Mouse (Mus musculus): ENCODE results near the gene Usp25. TPM values are rescaled to one million over a fixed set of nuclear protein-coding genes. Genes with fewer than 3 reads are reported as not detected.
A peak's percentile ranks its signal among the peaks of the same experiment; 100 is the strongest.

Gene Usp25
- polyA plus RNA-seq, 1 experiment from 2014 or later = 11.7 TPM

DNA sequence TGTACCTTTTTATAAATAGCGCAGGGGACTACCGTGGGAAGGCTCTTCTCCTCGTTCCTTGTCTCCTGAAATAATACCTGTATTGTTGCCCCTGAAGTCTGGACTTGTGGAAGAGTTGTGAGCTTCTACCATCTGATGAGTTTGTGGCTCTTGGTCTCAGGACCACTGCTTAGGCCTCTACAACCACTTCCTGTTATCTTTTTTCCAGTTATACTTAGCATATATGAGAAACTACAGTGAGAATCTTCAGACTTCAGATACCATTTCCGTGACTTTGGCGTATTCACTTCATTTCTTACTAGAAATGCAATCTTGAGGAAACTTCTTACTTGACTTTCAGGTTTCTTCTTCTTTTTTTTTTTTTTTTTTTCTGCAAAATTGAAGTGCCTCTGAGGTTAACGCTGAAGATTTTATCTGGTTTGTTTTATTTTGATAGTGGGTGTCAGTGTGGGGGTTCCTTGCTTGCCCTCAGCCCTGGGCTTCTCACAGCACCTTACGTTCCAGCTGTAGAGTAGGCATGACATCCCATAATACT, 81.6 kb downstream of the Usp25 start:
- Histone ChIP-seq H3K9me3 (replicated peaks) (no peaks in the 10 kb centered on the region), H3K4me1 (no peaks in the 10 kb centered on the region), H3K9ac (replicated peaks) (no peak overlapping the region), H3K27me3 (replicated peaks) (no peaks in the 10 kb centered on the region), H3K4me2 (no peak overlapping the region), H3K36me3 (no peaks in the 10 kb centered on the region), H3K4me3 (replicated peaks) (no peak overlapping the region), H3K27ac (replicated peaks) (no peak overlapping the region)
- ATAC-seq (ENCODE audit: low FRiP score) = no peak
- 92% methylated on average over 7 of the region's 7 CpGs for WGBS

DNA sequence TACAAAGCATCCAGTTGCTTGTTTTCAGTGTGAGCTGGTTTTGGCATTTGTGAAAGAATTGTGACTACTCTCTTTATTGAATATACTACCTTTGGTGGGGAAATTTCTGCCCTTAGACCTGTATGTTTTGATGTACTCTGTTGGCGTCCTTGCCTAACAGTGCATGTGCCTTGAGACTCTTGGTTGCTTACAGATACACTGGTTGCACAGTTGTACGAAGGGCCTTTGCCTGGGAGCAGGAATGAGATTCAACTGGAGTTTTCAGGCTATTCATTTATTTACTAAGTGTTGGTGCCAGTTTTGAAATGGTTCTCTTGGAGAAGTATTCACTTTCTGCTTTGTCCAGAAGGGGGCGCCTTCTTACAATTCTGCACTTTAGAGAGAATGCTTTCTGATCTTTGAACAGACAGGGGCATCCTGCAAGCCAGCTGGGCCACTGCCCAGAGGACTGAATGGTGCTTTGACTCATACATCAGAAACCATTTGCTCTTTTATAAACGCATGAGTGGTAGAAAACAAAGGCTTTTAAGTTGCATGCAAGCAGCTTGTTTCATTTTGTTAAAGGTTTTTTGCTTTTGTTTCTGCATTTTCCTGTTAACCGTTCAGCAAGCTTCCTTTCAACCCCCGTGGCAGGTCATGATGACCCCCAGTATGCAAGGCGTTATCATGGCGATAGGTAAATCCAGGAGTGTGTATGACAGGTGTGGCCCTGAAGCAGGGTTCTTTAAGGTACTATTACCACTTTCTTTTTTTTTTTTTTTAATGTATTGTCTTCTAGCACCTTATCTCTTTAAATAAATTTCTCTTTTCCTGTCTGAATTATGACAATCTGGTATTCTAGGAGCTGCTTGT, 85.7 kb downstream of the Usp25 start:
- Histone ChIP-seq H3K9me3 (replicated peaks) (no peaks in the 10 kb centered on the region), H3K36me3 (no peaks in the 10 kb centered on the region), H3K4me3 (replicated peaks) (no peak overlapping the region), H3K27me3 (replicated peaks) (no peaks in the 10 kb centered on the region), H3K4me2 (peak overlapping the region; percentile 11; the same call in 1 of the 2 replicates), H3K27ac (replicated peaks) (0 out of 2 replicates have a peak overlapping the region, but pooled peaks have one; percentile 4), H3K9ac (replicated peaks) (no peak overlapping the region), H3K4me1 (no peaks in the 10 kb centered on the region)
- ATAC-seq (ENCODE audit: low FRiP score) = peak; percentile 88; the same call in 1 of the 2 replicates
- WGBS = 37% methylated on average over 8 of the region's 8 CpGs

DNA sequence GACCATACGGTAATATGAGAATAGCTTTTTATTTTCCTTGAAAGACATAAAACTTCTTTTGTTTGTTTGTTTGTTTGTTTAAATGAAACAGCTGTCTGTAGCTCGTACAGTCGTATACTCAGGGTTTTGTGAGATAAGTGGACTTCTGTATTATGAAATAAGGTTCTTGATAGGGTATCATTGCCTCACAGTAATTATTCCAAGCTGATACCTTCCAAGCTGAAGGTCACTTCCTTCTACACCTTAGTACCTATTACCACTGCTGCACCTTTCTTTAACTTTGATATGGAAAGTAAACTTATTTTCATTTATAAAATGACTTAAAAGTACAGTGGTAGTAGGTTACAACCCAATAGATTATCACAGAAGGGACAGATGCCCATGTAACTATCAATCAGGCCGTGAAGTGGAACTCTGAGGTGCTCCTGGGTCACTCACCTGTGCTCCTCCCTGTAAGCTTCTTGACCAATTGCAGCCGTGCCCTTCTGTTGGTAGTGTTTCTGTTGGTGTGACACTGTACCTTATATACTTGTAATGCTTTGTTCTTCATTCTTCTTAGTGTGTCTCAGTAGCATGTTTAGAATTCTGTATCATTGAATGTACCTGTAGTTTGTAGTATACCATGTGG, 90.2 kb downstream of the Usp25 start:
- Histone ChIP-seq H3K36me3 (no peaks in the 10 kb centered on the region), H3K4me2 (no peak overlapping the region), H3K27me3 (replicated peaks) (no peaks in the 10 kb centered on the region), H3K9me3 (replicated peaks) (no peaks in the 10 kb centered on the region), H3K27ac (replicated peaks) (no peak overlapping the region), H3K9ac (replicated peaks) (no peak overlapping the region), H3K4me1 (no peaks in the 10 kb centered on the region), H3K4me3 (replicated peaks) (no peak overlapping the region)
- ATAC-seq (ENCODE audit: low FRiP score) = no peak
- WGBS = 91% methylated on average over 5 of the region's 5 CpGs

DNA sequence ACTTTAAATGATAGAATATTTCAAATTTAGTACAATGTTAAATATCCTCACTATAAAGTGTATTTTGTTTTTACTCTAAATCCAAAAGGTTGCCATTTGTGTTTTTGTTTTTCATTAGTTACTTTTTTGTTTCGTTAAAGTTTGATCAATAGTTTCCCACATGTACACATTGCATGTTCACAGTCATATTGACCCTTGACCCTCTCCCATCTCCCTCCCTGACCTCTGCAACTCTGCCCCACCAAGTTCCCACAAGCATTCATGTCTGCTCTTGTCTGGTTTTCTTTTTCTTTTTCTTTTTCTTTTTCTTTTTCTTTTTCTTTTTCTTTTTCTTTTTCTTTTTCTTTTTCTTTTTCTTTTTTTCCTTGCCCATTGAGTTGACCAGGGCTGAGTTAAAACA, 97.8 kb downstream of the Usp25 start:
- Histone ChIP-seq H3K36me3 (peaks cover 16% of the 10 kb centered on the region), H3K9me3 (replicated peaks) (no peaks in the 10 kb centered on the region), H3K4me2 (no peak overlapping the region), H3K9ac (replicated peaks) (no peak overlapping the region), H3K4me3 (replicated peaks) (no peak overlapping the region), H3K4me1 (no peaks in the 10 kb centered on the region), H3K27ac (replicated peaks) (no peak overlapping the region), H3K27me3 (replicated peaks) (no peaks in the 10 kb centered on the region)
- WGBS = 84% methylated on average over 1 of the region's 1 CpGs
- ATAC-seq (ENCODE audit: low FRiP score) = no peak

DNA sequence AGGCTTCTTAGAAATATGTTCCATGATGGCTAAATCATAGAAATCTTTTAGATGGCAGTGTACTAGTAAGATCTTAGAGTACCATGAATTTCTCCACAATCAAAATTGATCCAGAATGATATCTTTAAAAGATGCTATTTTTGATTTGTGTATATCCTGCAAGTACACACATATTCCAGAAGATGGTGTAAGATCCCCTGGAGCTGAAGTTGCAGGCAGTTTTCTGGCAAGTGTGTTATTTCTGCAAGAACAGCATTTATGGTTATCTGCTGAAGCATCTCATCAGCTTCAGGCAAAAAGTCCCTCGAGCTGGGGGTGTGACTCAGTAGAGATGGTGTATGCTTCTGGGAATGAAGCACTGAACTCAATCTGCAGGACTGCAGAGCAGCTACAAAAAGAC, 112.4 kb downstream of the Usp25 start:
- H3K27me3 ChIP-seq (replicated peaks) = no peaks in the 10 kb centered on the region
- WGBS = 52% methylated on average over 1 of the region's 1 CpGs

DNA sequence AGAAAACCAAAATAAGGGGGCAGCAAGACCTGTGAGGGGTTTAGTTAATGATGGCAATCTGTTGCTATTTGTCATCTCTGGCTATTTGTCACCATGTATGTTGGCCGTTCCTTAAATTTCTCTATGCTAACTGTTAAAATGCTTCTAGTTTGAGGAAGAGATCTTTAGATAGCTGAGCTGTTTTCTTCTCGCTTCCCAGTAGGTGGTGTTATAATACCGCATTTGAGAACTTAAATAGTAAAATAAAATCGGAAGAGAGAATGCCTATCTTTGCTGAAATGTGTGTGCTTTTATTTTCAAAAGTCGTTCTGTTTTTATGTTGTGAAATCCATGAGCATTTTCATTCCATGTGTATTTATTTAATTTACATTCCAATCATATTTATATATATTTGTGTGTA, 115.2 kb downstream of the Usp25 start:
- no peak overlapping the region for H3K27ac ChIP-seq (replicated peaks)
- H3K9ac ChIP-seq (replicated peaks) = no peak overlapping the region
- H3K36me3 ChIP-seq = no peaks in the 10 kb centered on the region
- H3K4me1 ChIP-seq = peaks cover 5% of the 10 kb centered on the region
- WGBS = 21% methylated on average over 5 of the region's 5 CpGs
- no peaks in the 10 kb centered on the region for H3K27me3 ChIP-seq (replicated peaks)
- 0 out of 2 replicates have a peak, but pooled peaks have one; percentile 59 for ATAC-seq (ENCODE audit: low FRiP score)
- H3K4me3 ChIP-seq (replicated peaks) = no peak overlapping the region
- no peaks in the 10 kb centered on the region for H3K9me3 ChIP-seq (replicated peaks)
- H3K4me2 ChIP-seq = no peak overlapping the region

More for the DNA sequence above, 112.4 kb downstream of the Usp25 start:
- Histone ChIP-seq H3K27ac (replicated peaks) (no peak overlapping the region), H3K36me3 (no peaks in the 10 kb centered on the region), H3K9ac (replicated peaks) (no peak overlapping the region), H3K4me2 (no peak overlapping the region), H3K4me3 (replicated peaks) (no peak overlapping the region), H3K9me3 (replicated peaks) (no peaks in the 10 kb centered on the region), H3K4me1 (peaks cover 5% of the 10 kb centered on the region)
- no peak for ATAC-seq (ENCODE audit: low FRiP score)

DNA sequence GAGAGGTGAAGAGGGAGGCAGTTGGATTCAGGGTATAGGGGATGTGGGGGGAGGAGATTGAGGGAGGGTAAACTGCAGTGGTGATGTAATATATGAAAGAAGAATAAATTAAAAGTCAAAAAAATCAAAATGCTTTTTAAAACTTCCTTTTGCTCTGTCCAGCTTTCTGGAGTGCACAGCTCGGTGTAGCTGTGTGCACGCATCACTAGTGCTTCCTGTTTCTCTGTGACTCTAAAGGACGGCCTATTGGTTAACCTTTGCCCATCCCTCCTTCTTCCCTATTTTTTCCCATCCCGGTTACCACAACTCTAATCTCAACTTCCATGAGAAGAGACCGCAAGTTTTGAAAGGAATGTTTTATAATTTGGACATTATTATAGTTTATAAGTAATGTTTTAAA, 119.5 kb downstream of the Usp25 start:
- no peaks in the 10 kb centered on the region for H3K27me3 ChIP-seq (replicated peaks)
- no peak for ATAC-seq (ENCODE audit: low FRiP score)
- H3K4me3 ChIP-seq (replicated peaks) = no peak overlapping the region
- H3K27ac ChIP-seq (replicated peaks) = no peak overlapping the region
- H3K36me3 ChIP-seq = no peaks in the 10 kb centered on the region
- no peak overlapping the region for H3K9ac ChIP-seq (replicated peaks)
- no peak overlapping the region for H3K4me2 ChIP-seq
- H3K4me1 ChIP-seq = peaks cover 5% of the 10 kb centered on the region
- WGBS = 91% methylated on average over 5 of the region's 5 CpGs
- no peaks in the 10 kb centered on the region for H3K9me3 ChIP-seq (replicated peaks)

DNA sequence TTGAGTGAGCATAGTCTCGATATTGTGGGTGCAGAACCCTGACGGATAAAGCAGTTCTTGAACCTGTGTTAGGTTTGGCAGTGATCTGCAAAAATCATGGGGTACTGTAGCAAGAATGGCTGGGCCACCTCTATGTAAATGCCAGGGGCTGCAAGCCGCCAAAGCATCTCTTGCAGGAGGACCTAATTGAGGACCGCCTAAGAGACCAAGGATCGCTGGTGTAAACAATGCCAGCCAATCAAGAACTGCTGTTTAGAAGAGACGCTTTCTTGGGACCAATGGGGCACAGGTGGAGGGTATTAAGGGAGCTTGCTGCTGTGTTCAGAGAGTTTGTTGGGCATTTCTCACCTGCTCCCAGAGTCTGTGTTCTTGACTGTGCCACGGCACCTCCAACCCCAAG, 127.1 kb downstream of the Usp25 start:
- Histone ChIP-seq H3K27me3 (replicated peaks) (no peaks in the 10 kb centered on the region), H3K9me3 (replicated peaks) (no peaks in the 10 kb centered on the region), H3K27ac (replicated peaks) (no peak overlapping the region), H3K36me3 (no peaks in the 10 kb centered on the region), H3K4me2 (no peak overlapping the region), H3K4me1 (no peaks in the 10 kb centered on the region), H3K4me3 (replicated peaks) (no peak overlapping the region), H3K9ac (replicated peaks) (no peak overlapping the region)
- 90% methylated on average over 7 of the region's 7 CpGs for WGBS
- ATAC-seq (ENCODE audit: low FRiP score) = no peak

DNA sequence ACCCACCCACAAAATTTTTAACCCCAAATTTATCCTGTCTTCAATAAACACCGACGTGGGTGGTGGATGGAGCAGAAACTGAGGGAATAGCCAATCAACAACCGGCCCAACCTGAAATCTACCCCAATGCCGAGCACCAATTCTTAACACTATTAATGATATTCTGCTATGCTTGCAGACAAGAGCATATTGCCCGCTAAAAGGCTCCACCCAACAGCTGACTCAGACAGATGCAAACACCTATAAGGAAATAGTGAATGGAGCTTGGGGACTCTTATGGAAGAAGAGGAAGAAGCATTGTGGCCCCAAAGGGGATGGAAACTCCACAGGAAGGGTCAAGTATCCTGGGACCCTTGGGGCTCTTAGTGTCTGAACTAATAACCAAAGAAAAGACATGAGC, 133.3 kb downstream of the Usp25 start:
- WGBS = over 99% methylated on average over 5 of the region's 5 CpGs
- H3K4me2 ChIP-seq = no peak overlapping the region
- H3K9ac ChIP-seq (replicated peaks) = no peak overlapping the region
- ATAC-seq (ENCODE audit: low FRiP score) = no peak
- no peaks in the 10 kb centered on the region for H3K9me3 ChIP-seq (replicated peaks)
- no peak overlapping the region for H3K4me3 ChIP-seq (replicated peaks)
- no peaks in the 10 kb centered on the region for H3K4me1 ChIP-seq
- H3K27ac ChIP-seq (replicated peaks) = no peak overlapping the region
- H3K27me3 ChIP-seq (replicated peaks) = no peaks in the 10 kb centered on the region
- H3K36me3 ChIP-seq = no peaks in the 10 kb centered on the region

DNA sequence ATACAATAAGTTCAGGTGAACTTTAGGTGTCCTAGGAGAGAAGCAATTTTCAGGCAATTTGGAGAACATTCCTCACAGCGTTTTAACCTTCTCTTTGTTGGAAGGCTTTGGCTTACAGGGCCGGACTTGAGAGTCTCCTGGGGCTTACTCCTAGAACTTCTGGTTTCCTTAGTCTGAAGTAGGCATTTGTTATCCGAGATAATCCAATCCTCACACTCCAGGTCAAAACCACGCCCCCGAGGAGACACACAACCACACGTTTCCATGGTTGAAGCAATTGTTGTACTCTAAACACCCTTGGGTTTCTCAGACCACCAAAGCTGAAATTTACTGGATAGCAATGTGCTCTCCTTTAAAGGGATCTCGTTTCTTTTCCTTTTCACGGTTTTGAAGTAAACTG, 136.8 kb downstream of the Usp25 start:
- no peaks in the 10 kb centered on the region for H3K27me3 ChIP-seq (replicated peaks)
- no peak overlapping the region for H3K9ac ChIP-seq (replicated peaks)
- no peaks in the 10 kb centered on the region for H3K4me1 ChIP-seq
- no peaks in the 10 kb centered on the region for H3K9me3 ChIP-seq (replicated peaks)
- no peak overlapping the region for H3K4me3 ChIP-seq (replicated peaks)
- ATAC-seq (ENCODE audit: low FRiP score) = no peak; the same call in 1 of the 2 replicates
- H3K4me2 ChIP-seq = no peak overlapping the region
- 69% methylated on average over 8 of the region's 8 CpGs for whole genome bisulfite sequencing
- no peaks in the 10 kb centered on the region for H3K36me3 ChIP-seq
- H3K27ac ChIP-seq (replicated peaks) = 0 out of 2 replicates have a peak overlapping the region, but pooled peaks have one; percentile 41

DNA sequence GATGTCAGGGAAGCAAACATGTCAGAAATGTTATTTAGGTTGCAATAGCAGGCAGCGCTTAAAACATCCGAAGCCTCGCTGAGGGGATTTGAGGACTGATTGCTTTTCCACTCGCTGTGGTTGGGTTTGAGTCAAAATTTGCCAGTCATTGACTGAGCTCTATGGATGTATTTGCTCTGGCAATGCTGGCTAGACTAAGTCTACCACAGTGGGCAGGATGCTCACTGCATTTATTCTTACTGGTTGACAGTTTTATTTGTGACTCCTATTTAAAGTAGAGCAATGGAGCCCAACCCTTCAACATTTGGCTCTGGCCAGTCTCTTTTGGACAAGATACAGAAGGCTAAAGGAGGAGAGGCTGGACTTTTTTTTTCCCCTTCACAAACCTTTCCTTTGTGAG, 137.4 kb downstream of the Usp25 start:
- 74% methylated on average over 4 of the region's 4 CpGs for WGBS
- Histone ChIP-seq H3K9me3 (replicated peaks) (no peaks in the 10 kb centered on the region), H3K36me3 (no peaks in the 10 kb centered on the region), H3K4me2 (no peak overlapping the region), H3K9ac (replicated peaks) (no peak overlapping the region), H3K4me1 (no peaks in the 10 kb centered on the region), H3K4me3 (replicated peaks) (no peak overlapping the region), H3K27me3 (replicated peaks) (no peaks in the 10 kb centered on the region), H3K27ac (replicated peaks) (peak overlapping the region; percentile 41; the same call in 1 of the 2 replicates)
- ATAC-seq (ENCODE audit: low FRiP score) = peak; percentile 55; the same call in 1 of the 2 replicates

DNA sequence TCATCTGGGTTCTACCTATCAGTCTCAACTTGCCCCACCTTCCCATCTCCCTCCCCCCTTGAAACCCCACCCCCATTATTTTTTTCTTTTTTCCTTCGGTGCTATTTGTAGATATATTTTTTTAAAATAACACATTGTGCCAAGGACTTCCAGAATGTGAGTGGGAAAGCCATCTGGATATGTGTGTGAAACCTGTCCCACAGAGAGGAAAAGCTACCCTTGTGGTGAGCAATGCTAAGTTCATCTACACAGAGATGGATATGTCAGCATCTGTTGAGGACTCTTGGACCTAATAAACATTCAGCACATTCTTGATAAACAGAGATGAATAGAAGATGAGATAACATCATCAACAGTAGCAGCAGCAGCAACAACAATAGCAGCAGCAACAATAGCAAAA, 138.8 kb downstream of the Usp25 start:
- Histone ChIP-seq H3K4me1 (no peaks in the 10 kb centered on the region), H3K4me3 (replicated peaks) (no peak overlapping the region), H3K27ac (replicated peaks) (no peak overlapping the region), H3K27me3 (replicated peaks) (no peaks in the 10 kb centered on the region), H3K4me2 (no peak overlapping the region), H3K9me3 (replicated peaks) (no peaks in the 10 kb centered on the region), H3K36me3 (no peaks in the 10 kb centered on the region), H3K9ac (replicated peaks) (no peak overlapping the region)
- WGBS = 95% methylated on average over 1 of the region's 1 CpGs
- no peak for ATAC-seq (ENCODE audit: low FRiP score)

All from neural tube, embryonic 15.5 days (tissue).